Mouse (Mus musculus) natural killer cell, adult 2 months (primary cell): ENCODE results near the gene Dlst.
"Not testable (repeated sequence)": the region's sequence is repeated elsewhere in the genome, so short reads cannot be mapped to it uniquely, and the experiment has no call there.

Source experiments
- DNase-seq, 2 experiments: peaks; one replicate each; pipeline ENCODE4 v3.0.0; 2022; ENCODE audit warnings: low spot score in 2 of 2

Dlst gene

DNA sequence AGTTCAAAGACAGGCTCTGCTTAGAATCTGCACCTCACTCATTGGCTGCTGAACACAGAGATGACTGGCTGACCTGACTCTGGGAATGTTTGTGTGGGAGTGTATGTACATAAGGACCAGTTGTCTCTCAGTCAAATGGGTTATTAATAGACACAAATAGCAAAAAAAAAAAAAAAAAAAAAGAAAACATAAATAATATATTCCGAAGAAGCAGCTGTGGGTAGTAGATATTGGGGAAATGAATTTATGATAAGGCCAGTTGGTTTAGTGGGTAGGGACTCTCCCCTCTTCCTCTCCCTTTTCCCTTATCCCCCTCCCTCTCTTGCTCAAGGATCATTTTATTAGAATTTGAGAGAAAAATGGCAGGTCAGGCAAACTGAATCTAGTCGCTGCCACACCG, 3.3 kb downstream of the Dlst start:
- no peak for DNase-seq

DNA sequence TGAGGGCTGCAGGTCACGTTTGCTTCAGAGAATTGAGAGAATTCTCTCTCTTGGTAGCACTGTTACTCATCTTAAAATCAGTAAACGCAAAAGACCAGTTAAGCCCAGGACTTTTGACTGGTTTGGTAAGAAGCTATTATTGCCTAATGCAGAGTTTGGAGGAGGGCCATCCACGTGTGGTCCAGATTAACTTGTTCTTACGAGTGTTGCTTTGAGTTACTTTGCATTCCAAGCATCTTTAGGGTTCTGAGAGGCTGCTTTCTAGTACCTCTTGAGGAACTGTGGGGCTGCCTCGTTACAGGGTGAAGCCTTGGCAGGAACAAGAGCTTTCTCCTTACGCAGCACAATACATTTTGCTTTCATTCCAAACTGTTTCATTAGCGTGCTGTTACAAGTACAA, 5.0 kb downstream of the Dlst start:
- no peak for DNase-seq

DNA sequence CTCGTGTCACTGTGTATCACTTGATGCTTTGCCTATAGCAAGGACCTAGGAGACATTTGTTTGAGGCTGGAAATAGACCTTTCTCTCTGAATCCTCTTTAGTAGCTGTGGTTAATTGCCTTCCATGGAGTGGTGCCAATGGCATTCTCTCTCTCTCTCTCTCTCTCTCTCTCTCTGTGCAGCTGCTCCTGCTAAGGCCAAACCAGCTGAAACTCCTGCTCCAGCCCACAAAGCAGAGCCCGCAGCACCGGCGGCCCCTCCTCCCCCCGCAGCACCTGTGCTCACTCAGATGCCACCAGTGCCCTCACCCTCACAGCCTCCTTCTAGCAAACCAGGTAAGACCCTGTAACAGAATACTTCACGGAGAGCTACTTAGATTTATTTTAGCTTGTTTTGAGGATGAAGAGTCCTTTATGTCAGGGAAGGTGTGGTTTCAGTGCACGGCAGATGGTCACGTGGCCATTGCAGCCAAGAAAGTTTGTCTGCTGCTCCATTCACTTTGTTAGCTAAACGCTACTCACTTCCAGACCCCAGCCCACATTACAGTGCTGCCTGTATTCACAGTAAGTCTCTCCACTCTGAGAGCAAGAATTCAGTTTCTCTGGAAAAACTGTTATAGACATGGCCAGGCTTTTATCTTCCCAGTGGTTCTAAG, 11.3 kb downstream of the Dlst start:
- no peak for DNase-seq

DNA sequence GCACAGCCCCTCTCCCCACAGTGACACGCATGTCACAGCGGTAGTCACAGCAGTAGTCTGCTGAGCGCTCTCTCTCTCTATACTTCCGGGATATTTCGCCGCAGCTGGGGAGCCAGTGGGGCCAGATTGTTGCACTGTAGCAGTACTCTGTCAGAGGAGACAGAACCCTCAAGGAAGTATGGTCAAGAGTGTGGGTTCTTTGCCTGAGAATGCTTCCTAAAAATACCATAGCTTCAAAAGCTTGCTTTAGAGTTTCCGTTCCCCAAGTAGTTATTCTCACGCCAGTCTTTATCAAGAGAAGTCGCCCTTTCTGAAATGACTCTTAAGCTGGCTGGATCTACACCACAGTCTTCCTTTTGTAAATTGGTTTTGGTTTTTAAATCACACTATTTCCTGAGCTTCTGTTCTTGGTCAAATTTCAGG, 12.5 kb downstream of the Dlst start:
- DNase-seq: peak; percentile 31 to 45

DNA sequence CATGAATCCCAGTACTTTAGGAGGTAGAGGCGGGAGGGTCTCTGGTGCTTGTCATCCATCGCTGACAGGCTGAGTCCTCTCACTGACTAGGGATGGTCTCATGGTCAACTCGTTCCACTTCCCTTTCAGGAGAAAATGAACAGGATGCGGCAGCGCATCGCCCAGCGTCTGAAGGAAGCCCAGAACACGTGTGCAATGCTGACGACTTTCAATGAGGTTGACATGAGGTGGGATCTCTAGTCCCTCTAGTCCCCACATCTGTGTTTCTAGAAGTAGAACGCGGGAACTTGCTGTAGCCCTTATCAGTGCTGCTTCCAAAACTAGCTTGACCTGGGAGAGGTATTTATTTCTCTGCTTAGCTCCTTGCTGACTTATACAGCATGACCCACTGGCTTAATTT, 13.0 kb downstream of the Dlst start:
- no peak for DNase-seq

- DNase-seq: no peak
Measured at GRCm38 (mm10) chr12:85124751-85125150, 14.1 kb downstream of the Dlst start.

DNA sequence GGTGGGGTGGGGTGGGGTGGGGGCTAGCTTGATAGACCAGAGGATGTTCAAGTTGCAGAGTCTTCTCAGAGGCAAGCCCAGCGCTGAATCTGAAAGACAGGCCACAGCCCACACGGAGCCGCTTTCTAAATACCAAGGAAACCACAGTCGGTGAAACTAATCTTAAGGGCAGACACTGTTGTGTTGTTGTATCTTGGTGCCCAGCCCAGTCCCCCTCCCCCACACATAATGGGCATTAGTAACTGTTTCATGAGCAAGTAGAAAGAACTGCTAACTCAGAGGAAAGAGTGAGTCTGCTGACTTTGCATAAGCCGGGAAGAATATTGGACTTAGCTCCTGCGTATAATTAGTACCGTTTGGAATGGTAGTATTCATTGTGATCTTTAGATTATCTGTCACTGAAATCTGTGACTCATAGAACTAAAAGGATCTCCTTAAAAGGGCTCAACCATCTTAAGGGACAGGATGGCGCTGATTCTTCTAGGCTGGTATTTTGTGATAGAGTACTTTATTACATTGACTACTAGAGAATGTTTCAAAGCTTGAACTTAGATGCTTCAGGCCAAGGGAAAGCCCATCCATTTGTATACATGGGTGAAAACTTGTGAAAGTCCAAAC, 16.5 kb downstream of the Dlst start:
- DNase-seq: peak in 1 of 2 experiments; percentile 34

DNA sequence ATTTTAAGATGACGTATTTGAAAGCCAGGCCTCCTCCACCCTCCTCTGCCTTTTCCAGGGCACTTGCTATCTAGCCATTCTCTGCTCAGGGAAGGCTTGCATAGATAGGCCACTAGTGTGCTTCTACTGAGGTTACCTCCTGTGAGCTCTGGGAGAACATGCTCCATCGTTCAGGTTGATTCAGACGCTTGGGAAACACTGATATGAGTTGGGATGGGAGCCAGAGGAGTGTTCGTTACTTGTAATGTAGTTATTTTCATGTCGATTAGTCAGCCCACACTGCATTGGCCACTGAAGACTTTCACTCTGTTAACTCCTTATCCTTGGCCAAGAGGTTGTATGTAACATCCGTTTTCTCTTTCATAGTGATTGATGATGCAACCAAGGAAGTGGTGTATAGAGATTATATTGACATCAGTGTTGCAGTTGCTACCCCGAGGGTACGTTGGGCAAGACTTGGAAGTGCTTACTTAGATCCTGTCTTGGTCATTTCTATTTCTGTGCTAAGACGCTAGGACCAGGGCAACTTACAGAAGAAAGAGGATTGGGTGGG, 18.9 kb downstream of the Dlst start:
- no peak for DNase-seq

DNA sequence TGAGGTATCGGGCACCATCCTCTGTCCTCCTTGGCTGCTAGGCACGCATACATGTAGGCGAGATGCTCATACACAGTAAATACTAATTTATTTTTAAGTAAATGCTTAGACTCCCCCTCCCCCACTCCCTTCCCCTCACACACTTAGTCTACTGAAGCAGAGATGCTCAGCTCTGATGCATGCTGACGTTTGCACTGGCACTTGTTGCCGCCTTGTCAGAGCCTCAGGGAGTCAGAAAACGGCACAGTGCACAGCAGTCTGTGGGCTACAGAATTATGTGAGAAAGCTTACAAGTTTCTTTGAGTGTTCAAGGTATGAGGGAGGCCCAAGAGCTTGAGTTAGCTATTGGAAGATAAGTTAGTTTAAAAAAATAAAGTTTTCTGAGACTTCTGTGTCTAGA, 20.7 kb downstream of the Dlst start:
- no peak for DNase-seq

GRCm38 (mm10) chr12:85134043-85134794, 23.6 kb downstream of the Dlst start:
- DNase-seq: no peak

DNA sequence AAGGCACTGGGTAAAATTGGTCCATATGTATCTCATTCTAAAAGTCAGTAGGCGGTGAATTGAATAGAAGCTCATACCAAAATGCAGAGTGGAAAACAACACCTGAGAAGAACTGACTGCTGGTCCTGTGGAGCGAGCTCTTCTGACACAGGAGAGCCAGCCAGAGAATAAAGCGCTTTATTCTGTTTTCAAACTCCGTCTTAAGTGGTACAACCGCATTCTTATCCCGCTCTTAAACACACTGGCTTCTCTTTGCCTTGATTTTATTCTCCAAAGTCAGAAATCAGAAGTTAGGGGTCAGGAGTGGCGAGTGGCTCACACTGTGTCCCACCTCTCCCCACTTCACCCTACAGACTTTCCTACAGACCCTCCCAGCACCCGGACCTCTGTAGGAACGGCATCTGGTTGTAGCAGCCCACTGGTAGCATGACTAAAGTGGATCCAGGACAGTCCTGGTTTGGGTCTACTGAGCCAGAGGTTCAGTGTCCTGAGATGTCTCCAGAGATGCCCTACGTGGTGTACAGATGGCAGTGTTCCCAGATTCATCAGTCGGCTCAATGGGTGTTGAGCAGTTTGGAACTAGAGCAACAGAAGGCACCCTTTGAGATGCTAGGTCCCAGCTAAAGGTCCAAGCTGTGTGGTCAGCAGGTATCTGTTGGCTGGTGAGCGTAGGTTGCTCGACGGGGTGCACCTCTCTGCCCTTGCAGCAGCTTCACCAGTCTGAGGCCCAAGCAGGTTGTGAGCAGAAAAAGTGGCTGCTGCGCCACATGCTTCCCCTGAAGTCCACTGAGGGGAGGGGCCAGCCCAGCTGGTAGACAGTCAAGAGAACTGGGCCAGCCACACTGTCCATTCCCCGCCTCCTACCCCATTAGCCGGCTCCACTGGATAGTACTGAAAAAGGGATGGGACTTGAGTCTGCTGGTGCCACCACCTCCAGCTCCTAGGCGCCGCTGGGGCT, 25.2 kb downstream of the Dlst start:
- DNase-seq: no peak

DNA sequence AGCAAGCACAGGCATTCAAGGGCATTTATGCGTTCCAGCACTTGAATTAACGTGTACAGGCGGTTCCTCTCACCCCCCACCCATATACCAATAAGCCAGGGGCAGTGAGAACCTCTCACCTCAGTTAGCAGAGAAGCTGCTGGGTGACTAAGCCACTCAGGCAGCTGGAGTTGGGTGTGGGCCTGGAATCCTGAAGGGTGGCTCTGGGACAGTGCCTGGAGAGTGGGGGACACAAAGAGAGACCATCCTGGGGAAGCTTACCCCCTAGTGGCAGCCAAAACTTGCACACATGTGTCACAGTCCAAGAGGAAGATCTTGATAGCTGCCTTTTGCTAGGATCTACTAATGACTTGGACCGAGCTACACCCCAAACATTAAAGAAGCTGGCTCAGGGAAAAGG, 26.0 kb downstream of the Dlst start:
- DNase-seq: no peak

- peak in 1 of 2 experiments; percentile 16 for DNase-seq
Measured at GRCm38 (mm10) chr12:85140036-85140701, 29.5 kb downstream of the Dlst start.

DNA sequence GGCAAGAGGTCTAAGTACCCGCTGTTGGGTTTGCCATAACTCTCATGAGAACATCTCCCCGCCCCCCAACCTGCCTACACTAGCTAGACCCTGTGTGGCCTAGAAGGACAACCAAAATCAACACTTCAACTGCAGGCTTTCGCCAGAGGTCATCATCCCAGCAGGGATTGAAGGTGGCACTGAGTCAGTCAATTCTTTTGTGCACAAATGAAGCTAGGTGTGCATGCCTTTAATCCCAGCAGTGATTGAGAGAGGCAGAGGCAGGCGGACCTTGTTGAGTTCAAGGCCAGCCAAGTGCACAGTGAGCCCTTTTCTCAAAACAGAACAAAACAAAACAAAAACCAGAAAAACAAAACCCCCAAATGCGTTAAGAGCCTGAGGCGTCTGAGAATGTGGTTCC, 30.5 kb downstream of the Dlst start:
- no peak for DNase-seq

DNA sequence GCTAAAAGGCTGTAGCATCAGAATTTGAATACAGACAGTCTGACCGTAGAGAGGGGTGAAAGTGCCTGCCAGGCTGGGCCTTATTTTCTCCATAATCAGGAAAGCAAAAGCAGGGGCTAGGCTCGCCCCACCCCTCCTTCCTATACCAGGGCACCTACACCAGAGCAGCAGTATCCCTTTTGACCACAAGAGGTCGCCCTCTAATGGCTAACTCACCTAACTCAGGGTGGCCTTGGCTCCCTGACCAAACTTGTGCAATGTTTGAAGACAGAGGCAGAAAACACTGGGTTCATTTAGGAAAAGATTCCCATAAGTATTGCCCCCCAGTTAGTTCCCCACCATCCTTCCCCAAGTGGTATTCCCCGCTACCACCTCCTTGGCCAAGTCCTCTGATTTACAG, 32.2 kb downstream of the Dlst start:
- DNase-seq: peak; percentile 67 to 79

GRCm38 (mm10) chr12:85144276-85144675, 33.6 kb downstream of the Dlst start:
- not testable (repeated sequence) for DNase-seq

DNA sequence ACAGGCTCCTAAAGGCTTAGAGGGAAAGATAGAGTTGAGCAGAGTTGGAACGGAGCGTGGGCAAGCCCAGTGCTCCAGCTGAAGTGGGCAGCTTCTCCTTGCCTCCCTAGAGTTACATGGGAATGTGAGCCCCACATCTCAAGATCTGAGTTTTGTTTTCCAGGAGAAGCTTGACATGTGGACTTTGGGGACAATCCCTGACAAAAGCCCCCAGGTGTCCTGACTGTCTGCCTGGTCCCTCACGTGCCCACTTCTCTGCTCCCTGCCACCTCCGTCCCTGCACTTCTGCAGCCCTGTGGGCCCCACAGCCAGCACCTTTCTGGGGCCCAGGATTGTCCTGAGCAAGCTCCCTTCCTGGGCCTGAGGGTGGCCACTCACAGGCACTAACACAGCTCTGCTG, 34.2 kb downstream of the Dlst start:
- DNase-seq: no peak

GRCm38 (mm10) chr12:85145630-85146029, 35.0 kb downstream of the Dlst start:
- no peak for DNase-seq

GRCm38 (mm10) chr12:85146355-85146754, 35.7 kb downstream of the Dlst start:
- DNase-seq: no peak

DNA sequence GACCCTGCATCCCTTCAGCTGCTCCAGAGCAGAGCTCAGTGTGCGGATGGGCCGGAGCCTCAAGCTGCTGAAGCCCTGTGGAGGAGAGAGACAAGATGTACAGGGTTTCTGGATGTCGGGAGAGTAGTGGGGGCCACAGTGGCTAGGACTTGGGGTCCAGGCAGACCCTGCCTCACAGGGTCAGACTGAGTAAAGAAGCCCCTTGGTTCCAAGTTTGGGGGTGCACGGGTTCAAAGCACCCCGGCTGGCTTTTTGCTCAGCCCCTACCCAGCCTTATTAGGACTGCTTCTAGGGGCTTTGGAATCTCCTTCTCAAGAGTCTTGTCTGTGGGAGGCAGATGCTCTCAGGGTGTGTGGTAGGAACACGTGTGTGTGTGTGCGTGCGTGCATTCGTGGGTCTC, 36.2 kb downstream of the Dlst start:
- no peak for DNase-seq
